Mouse (Mus musculus) olfactory bulb, adult 2 months (tissue): ENCODE data around the gene Rptor. TPM values are rescaled to one million over a fixed set of nuclear protein-coding genes. Genes with fewer than 3 reads are reported as not detected.

Experiments
- H3K27ac ChIP-seq: fragments of 200-500 bp; 2 replicates; pipeline ENCODE4 v1.5.1; 2012; ENCODE audit warnings: low read depth, low read length; ENCODE audit not compliant: insufficient read depth
- H3K4me1 ChIP-seq: fragments of 200-500 bp; 2 replicates; pipeline ENCODE4 v1.6.1; 2012; ENCODE audit warnings: low read length; ENCODE audit not compliant: control insufficient read depth, insufficient read depth
- H3K4me3 ChIP-seq: fragments of 200-500 bp; 2 replicates; pipeline ENCODE4 v1.5.1; 2012; ENCODE audit warnings: mild to moderate bottlenecking, low read depth, low read length, moderate library complexity; ENCODE audit not compliant: insufficient read depth
- CTCF ChIP-seq: fragments of 200-500 bp; IDR thresholded peaks from 2 replicates; pipeline ENCODE4 v1.5.1; 2012; ENCODE audit warnings: low read depth, mild to moderate bottlenecking, low read length, moderate library complexity; ENCODE audit not compliant: insufficient read depth
- POLR2A ChIP-seq: fragments of 200-500 bp; IDR thresholded peaks from 2 replicates; pipeline ENCODE4 v1.6.1; 2012; ENCODE audit warnings: mild to moderate bottlenecking, low read depth, low read length, moderate library complexity; ENCODE audit not compliant: insufficient read depth
- WGBS: fragments of 180-500 bp; shearing (Covaris S2); methylation state at CpG from one replicate; pipeline ENCODE4 v1.1.7; 2018; 5-methylcytosine and 5-hydroxymethylcytosine counted together
- polyA plus RNA-seq: library from polyadenylated mRNA; stranded (reverse); fragments of >200 nt; gene quantifications from 2 replicates; pipeline ENCODE4 v1.2.4, GENCODE M21; 2012; ENCODE audit warnings: low replicate concordance; ENCODE audit not compliant: missing spikeins, insufficient read depth, insufficient read length

Gene Rptor
- polyA plus RNA-seq, 1 experiment, result 61.2 TPM

- H3K27ac ChIP-seq, result no peak overlapping the region
- 54% methylated on average over 2 of the region's 2 CpGs for WGBS
- TF ChIP-seq CTCF, result no peak
- TF ChIP-seq POLR2A, result no peak
- peaks cover 27% of the 10 kb centered on the region for H3K4me1 ChIP-seq
- no peak overlapping the region for H3K4me3 ChIP-seq
Measured at GRCm38 (mm10) chr11:119672041-119672440, 69.3 kb downstream of the Rptor start.

DNA sequence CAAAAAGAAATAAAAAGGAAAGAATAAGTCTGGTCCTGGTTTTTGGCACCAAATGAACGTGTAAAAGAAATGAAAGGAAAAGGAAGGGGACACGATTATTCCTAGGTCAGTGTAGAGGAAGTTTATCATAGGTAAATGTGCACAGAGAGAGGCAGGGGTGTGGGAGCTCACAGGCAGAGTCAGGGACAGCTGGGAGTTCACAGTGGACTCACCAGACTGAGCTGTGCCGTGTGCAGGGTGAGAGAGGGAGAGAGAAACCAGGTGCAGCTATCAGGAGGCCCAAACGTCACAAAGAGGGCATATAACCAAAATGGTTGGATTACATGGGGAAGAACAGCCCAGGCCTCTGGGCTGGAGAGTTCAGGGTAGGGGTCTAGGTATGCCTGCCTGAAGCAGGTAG lies 70.1 kb downstream of the Rptor start:
- TF ChIP-seq CTCF, result no peak
- TF ChIP-seq POLR2A, result no peak
- Histone ChIP-seq H3K27ac (no peak overlapping the region), H3K4me3 (no peak overlapping the region), H3K4me1 (peaks cover 31% of the 10 kb centered on the region)
- 68% methylated on average over 4 of the region's 4 CpGs for WGBS

DNA sequence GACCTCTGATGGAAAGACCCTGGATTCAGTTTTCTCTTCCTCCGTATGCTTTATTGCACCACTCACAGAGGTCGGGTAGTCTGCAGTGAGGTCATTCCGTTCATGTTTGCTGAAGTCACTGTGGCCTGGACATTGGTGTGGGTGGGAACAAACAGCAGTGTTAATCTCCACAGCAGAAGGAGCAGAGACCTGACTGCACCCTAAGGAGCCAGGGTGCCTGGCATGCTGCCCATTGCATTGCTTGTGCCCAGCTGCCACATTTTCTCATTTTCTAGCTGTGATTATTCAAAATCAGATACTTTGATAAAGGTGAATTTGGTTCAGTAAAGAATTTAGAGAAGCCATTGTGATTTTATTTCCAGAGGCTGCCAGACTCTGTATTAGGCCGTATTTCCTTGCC lies 72.1 kb downstream of the Rptor start:
- Histone ChIP-seq H3K4me3 (no peak overlapping the region), H3K27ac (no peak overlapping the region), H3K4me1 (peaks cover 24% of the 10 kb centered on the region)
- TF ChIP-seq CTCF (no peak), POLR2A (no peak)
- WGBS, result 77% methylated on average over 4 of the region's 4 CpGs

DNA sequence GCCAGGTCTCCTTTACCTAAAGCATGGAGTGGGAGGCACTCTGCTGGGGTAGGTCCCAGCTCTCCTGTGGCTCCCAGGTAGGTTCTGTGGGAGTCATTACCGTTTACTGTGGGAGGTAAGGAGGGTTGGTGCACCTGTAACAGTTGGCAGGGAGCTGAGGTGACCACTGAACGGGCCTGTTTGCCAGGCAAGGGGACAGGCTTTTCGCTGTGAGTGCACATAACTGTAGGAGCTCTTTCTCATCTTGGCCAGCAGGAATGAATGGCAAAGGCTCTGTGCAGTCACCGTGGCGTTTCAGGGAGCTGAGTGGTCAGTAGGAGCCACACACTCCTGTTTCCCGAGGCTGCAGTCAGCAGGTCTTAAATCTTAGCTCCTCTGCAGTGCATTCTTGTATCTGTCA lies 72.8 kb downstream of the Rptor start:
- TF ChIP-seq POLR2A (no peak), CTCF (no peak)
- peaks cover 21% of the 10 kb centered on the region for H3K4me1 ChIP-seq
- no peak overlapping the region for H3K4me3 ChIP-seq
- no peak overlapping the region for H3K27ac ChIP-seq
- 82% methylated on average over 6 of the region's 6 CpGs for WGBS

DNA sequence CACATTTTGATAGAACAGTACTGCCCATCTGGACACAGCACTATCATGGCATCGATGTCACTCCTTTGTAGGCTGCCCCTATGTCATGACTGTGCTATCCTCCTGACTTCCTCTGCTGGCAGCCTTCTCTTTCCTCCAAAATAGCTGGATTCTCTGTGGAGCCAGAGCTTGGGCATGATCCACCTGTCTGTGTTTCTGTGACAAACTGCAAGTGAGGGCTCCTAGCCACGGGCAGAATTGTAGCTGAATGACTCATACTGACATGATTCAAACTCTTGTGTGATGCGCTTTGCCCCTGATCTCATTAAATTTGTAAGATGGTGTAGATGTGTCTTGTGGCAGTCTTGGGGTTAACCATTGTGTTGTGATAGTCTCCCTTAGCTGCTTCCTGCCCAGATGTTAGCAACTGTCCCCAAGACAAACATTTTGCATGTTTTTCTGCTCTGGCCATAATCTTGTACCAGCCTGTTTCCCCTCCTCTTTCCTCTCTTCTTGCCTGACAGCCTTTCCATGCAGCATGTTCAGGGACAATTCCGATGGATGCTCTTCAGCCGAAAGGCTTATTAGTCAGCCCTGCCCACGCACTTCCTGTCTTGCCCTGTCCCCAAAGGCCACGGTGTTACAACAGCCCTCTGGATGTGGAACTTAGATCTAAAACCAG lies 74.2 kb downstream of the Rptor start:
- Histone ChIP-seq H3K27ac (no peak overlapping the region), H3K4me3 (no peak overlapping the region), H3K4me1 (peaks cover 25% of the 10 kb centered on the region)
- WGBS, result 56% methylated on average over 7 of the region's 7 CpGs
- TF ChIP-seq CTCF, result no peak
- TF ChIP-seq POLR2A, result no peak

DNA sequence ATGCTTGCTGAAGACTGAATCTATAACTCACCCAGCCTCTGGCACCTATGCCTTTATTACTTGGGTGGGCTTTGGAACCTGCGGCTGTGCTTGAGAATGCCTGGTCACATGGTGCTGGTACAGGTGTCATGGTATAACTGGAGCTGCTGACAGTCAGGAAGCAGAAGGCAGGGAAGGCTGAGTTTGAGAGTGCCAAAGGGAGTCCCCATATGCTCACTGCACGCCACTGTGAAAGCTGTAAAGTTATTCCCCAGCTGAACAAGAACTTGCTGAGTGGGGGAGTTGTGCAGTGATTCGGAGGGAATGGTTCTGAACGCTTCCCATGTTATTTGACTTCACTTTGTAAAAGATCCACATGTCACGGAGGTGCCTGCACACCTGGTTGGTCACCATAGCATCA lies 75.7 kb downstream of the Rptor start:
- TF ChIP-seq CTCF, result no peak
- no peak for TF ChIP-seq POLR2A
- 89% methylated on average over 5 of the region's 5 CpGs for WGBS
- Histone ChIP-seq H3K4me1 (peaks cover 25% of the 10 kb centered on the region), H3K27ac (no peak overlapping the region), H3K4me3 (no peak overlapping the region)

DNA sequence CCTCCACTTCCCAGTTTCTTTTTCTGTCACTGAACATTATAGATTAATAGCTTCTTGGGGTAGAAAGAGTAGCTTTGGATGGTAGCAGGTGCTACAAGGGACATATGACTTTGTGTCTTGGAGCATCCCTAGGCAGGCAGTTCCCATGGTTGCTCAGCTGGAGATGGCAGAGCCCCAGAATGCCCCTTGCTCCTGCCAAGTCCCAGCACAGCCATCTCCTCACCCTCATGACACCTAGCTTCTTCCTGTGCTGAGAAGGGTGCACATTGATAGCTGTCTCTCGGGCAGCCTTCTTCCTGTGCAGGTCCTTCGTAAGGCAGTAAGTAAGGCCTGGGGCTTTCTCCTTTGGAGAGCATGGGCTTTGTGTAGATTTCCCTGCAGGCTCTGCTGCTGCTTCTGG lies 78.0 kb downstream of the Rptor start:
- Histone ChIP-seq H3K4me3 (no peak overlapping the region), H3K27ac (no peak overlapping the region), H3K4me1 (peaks cover 29% of the 10 kb centered on the region)
- TF ChIP-seq POLR2A (no peak), CTCF (no peak)
- 68% methylated on average over 2 of the region's 2 CpGs for WGBS

DNA sequence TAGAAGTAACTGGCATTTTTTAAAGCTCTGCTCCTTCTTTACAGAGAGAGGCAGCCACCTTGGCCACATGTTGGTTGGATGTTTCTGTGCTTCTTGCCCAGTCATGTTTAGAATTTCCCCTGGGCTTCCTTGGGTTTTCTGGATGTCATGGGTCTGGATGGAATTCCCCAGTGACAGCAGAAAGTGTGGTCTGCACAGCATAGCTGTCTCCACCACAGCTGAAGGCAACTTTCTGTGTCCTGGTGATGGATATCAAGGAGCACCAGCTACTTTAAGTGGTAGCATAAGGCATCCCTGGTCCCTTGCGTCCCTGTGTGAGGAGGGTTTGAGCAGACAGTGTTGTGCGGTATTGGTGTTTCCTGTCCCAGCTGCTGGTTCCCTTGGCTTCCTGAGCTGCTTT lies 79.6 kb downstream of the Rptor start:
- peaks cover 21% of the 10 kb centered on the region for H3K4me1 ChIP-seq
- 92% methylated on average over 2 of the region's 2 CpGs for WGBS
- no peak for TF ChIP-seq POLR2A
- TF ChIP-seq CTCF, result no peak
- H3K27ac ChIP-seq, result no peak overlapping the region
- H3K4me3 ChIP-seq, result no peak overlapping the region

DNA sequence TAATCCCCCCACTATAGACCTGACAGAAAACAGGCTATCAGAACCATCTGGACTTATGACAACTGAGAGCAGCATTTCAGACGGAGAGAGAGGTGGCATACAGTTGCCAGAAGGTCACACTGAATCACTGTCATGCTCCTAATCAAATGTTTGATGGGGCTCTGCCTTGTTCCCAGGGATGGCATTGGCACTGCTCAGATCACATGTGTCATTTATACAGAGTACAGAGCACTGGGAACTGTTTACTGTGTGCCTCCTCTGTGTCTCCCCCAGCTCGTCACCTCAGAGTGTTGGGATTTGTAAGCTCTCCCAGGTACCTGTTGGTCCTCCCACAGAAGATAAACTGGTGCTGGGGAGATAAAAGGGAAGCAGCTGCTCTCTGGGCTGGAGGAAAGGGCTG lies 81.1 kb downstream of the Rptor start:
- H3K4me3 ChIP-seq, result no peak overlapping the region
- H3K27ac ChIP-seq, result no peak overlapping the region
- peaks cover 19% of the 10 kb centered on the region for H3K4me1 ChIP-seq
- WGBS, result 75% methylated on average over 2 of the region's 2 CpGs
- TF ChIP-seq POLR2A (no peak), CTCF (no peak)

DNA sequence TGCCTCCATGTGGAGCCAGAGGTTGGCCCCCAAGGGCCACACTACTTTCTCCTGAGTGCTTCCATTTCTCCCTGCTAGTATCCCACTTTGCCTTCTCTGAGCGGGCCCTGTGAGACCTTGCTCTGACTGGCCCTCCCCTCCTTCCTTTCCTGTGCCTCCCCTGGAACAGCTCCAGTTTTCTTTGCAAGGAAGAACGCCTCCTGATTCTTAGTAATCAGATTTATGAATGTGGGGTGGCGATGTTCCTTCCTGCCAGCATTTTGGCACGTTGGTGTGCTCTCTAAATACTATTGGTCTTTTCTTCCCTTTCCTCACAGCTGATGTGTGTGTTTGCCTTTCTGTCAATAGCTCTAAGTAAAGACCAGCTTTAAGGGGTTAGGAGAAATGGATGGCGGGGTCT lies 82.8 kb downstream of the Rptor start:
- WGBS, result 20% methylated on average over 5 of the region's 5 CpGs
- H3K4me3 ChIP-seq, result no peak overlapping the region
- H3K4me1 ChIP-seq, result peaks cover 19% of the 10 kb centered on the region
- H3K27ac ChIP-seq, result no peak overlapping the region
- TF ChIP-seq CTCF (no peak), POLR2A (no peak)
